In genomic region chr13:34875741-34876445, GRCm38 (mm10) we compare ENCODE assay signal across 8 mouse cellular contexts. TPM values are rescaled to one million over a fixed set of nuclear protein-coding genes. Genes with fewer than 3 reads are reported as not detected.
DNase-seq lines count a peak whose midpoint lies in the region; ATAC-seq and TF ChIP-seq lines count a peak whose summit lies in the region.

No protein-coding gene starts in this region.

- no peaks in the 10 kb centered on the region for H3K9me3 ChIP-seq in lung, postnatal 0 days (ENCODE audit: low read length)

- ATAC-seq in lung, postnatal 0 days = peak; percentile 67

- H3K9ac ChIP-seq in lung, postnatal 0 days (replicated peaks; ENCODE audit: low read depth) = peak overlapping the region; percentile 94

- no peaks in the 10 kb centered on the region for H3K36me3 ChIP-seq in lung, postnatal 0 days (ENCODE audit: insufficient read depth, low read length)

- no peak for TF ChIP-seq EP300 in lung, postnatal 0 days (IDR thresholded peaks at IDR 0.05)

- no peaks in the 10 kb centered on the region for H3K27me3 ChIP-seq in lung, postnatal 0 days (replicated peaks; ENCODE audit: insufficient read depth, low read length)

- peak overlapping the region; percentile 76 for H3K4me2 ChIP-seq in lung, postnatal 0 days (replicated peaks; ENCODE audit: low read depth, low read length)

- no peaks in the 10 kb centered on the region; the same call in 1 of the 2 replicates for H3K4me1 ChIP-seq in cortical plate, adult 2 months (ENCODE audit: control insufficient read depth, insufficient read depth, low read length)
- 0 out of 2 replicates have a peak, but pooled peaks cover 3% of the 10 kb centered on the region for H3K4me1 ChIP-seq in lung, postnatal 0 days (ENCODE audit: insufficient read depth, low read depth, low read length)
- H3K4me1 ChIP-seq in olfactory bulb, adult 2 months (ENCODE audit: control insufficient read depth, insufficient read depth, low read length) = peaks cover 3% of the 10 kb centered on the region; the same call in 1 of the 2 replicates

- TF ChIP-seq CTCF in cortical plate, adult 2 months (IDR thresholded peaks at IDR 0.05; ENCODE audit: extremely low read depth, insufficient read depth, low read length) = no peak
- peak; percentile 70 for TF ChIP-seq CTCF in lung, postnatal 0 days (IDR thresholded peaks at IDR 0.05)
- no peak for TF ChIP-seq CTCF in olfactory bulb, adult 2 months (IDR thresholded peaks at IDR 0.05; ENCODE audit: insufficient read depth, low read depth, low read length)

- H3K27ac ChIP-seq in cortical plate, adult 2 months (ENCODE audit: insufficient read depth, low read length) = peak overlapping the region; percentile 93
- peak overlapping the region; percentile 98 for H3K27ac ChIP-seq in lung, postnatal 0 days (ENCODE audit: low read length)
- peak overlapping the region; percentile 62 for H3K27ac ChIP-seq in olfactory bulb, adult 2 months (ENCODE audit: insufficient read depth, low read depth, low read length)

- no peak for TF ChIP-seq POLR2A in cortical plate, adult 2 months (IDR thresholded peaks at IDR 0.05; ENCODE audit: extremely low read depth, insufficient read depth, low read length)
- no peak for TF ChIP-seq POLR2A in olfactory bulb, adult 2 months (IDR thresholded peaks at IDR 0.05; ENCODE audit: insufficient read depth, low read depth, low read length)

- peak; percentile 73 for DNase-seq in retina, embryonic 14.5 days (ENCODE audit: low spot score)
- no peak for DNase-seq in retina, postnatal 1 day
- DNase-seq in heart, adult 8-10 months (ENCODE audit: low spot score) = peak; percentile 35
- DNase-seq in kidney, adult 9 months = peak; percentile 67
- DNase-seq in lung, postnatal 0 days (ENCODE audit: low spot score) = peak; percentile 74
- no peak for DNase-seq in thymus, postnatal 14 days

- WGBS in lung, postnatal 0 days = under 1% methylated on average over 37 of the region's 50 CpGs
- WGBS in olfactory bulb, adult 2 months = under 1% methylated on average over 50 of the region's 50 CpGs

- peak overlapping the region; percentile 71 for H3K4me3 ChIP-seq in cortical plate, adult 2 months (ENCODE audit: insufficient read depth, low read length)
- H3K4me3 ChIP-seq in lung, postnatal 0 days (ENCODE audit: low read depth, low read length) = peak overlapping the region; percentile 99
- H3K4me3 ChIP-seq in olfactory bulb, adult 2 months (ENCODE audit: insufficient read depth, low read depth, low read length) = peak overlapping the region; percentile 66

RNA-seq across cellular contexts. Expression of gene Prpf4b, which starts 0.8 kb away (rescaled TPM):
- polyA plus RNA-seq in cortical plate, adult 2 months (2012; rRNA removed) = 91.6 and 103 TPM in 2 replicates
- 10 to 100 TPM; 25.2 to 36.2 (median 30.8) TPM for total RNA-seq in heart, adult 8-10 months (2022)
- polyA plus RNA-seq in lung, postnatal 0 days (2015; fragmentation: Nextera tagmentation; extraction: Ambion mirVana) = 61.9 and 63.5 TPM in 2 replicates
- 121 and 158 TPM in 2 replicates for polyA plus RNA-seq in olfactory bulb, adult 2 months (2012; ENCODE audit: insufficient read depth, insufficient read length, low replicate concordance, missing spikeins)

RNA-seq across cellular contexts. Expression of gene Fam217a, which starts 48.2 kb away (rescaled TPM):
- 0.68 and 0.88 TPM in 2 replicates for polyA plus RNA-seq in cortical plate, adult 2 months (2012; rRNA removed)
- total RNA-seq in heart, adult 8-10 months (2022) = under 1 TPM in 3 of 4 experiments, not detected in 1; 0.19 to 0.57 (median 0.25) TPM
- polyA plus RNA-seq in lung, postnatal 0 days (2015; fragmentation: Nextera tagmentation; extraction: Ambion mirVana) = 1.8 and 2.1 TPM in 2 replicates
- not detected in 2 replicates for polyA plus RNA-seq in olfactory bulb, adult 2 months (2012; ENCODE audit: insufficient read depth, insufficient read length, low replicate concordance, missing spikeins)

RNA-seq across cellular contexts. Expression of gene 4933417A18Rik, which starts 48.3 kb away (rescaled TPM):
- not detected in 2 replicates for polyA plus RNA-seq in cortical plate, adult 2 months (2012; rRNA removed)
- not detected for total RNA-seq in heart, adult 8-10 months (2022)
- not detected in 2 replicates for polyA plus RNA-seq in lung, postnatal 0 days (2015; fragmentation: Nextera tagmentation; extraction: Ambion mirVana)
- not detected in 2 replicates for polyA plus RNA-seq in olfactory bulb, adult 2 months (2012; ENCODE audit: insufficient read depth, insufficient read length, low replicate concordance, missing spikeins)

Comparison
In these comparisons a context has a peak if more than half of its experiments do, and no peak if none do; other contexts are left out.
1. DNase-seq: peak in retina, embryonic 14.5 days (single experiment), heart, adult 8-10 months (single experiment), kidney, adult 9 months (single experiment) and lung, postnatal 0 days (single experiment); none in retina, postnatal 1 day (single experiment) and thymus, postnatal 14 days (single experiment).
2. Peak in every context shown above with its lines, with median percentiles within 50 percentile points of each other: H3K27ac ChIP-seq and H3K4me3 ChIP-seq.